Mouse (Mus musculus) gastrocnemius, postnatal 10 days (tissue): ENCODE results near the gene Slfn4. TPM values are rescaled to one million over a fixed set of nuclear protein-coding genes. Genes with fewer than 3 reads are reported as not detected.
"Not testable (repeated sequence)": the region's sequence is repeated elsewhere in the genome, so short reads cannot be mapped to it uniquely, and the experiment has no call there.

Experiments used
- DNase-seq: peaks from one replicate; pipeline ENCODE4 v3.0.0; 2021; ENCODE audit warnings: mixed read lengths
- long read RNA-seq, 2 experiments: library from polyadenylated mRNA; stranded (forward); transcript quantifications; one replicate each; pipeline ENCODE4 v2.0.0; 2021
- total RNA-seq, 2 experiments: library from RNA; stranded (reverse); gene quantifications; 2 replicates each; pipeline ENCODE4 v1.2.3; 2021

The Slfn4 gene
- total RNA-seq = under 1 TPM in 1 of 2 experiments, not detected in 1; 0.16 TPM
- long read RNA-seq, experiment 1 = 0 reads
- long read RNA-seq, experiment 2 = 0 reads

DNA sequence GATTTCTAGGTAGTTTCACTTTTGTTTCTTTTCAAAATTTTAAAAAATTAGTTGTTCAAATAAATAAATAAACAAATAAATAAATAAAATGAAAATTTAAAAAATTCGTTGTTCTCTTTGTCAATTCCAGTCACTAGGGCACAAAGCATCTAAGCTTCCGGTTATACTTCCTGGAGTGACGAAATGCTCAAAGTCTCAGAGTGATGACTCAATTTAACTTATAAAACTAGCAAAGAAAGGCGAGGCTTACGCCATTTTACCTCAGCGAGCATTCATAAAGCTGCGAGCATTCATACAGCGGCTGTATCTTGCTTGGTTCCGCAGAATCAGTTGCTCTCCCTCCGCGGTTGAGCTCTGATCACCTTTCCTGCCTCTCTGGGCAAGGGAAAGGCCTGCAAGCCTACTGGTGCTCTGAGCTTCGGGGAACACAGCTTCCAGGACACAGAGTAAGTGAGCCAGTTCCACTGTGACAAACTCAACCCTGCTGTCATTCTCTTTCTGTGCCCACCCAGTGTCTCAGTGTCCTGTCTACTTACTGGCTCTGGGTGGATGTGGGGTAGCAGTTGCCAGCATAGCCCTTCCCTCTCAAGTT lies at the start of gene Slfn4:
Slfn4 (plus strand) TSS at position 239 of the 592 bp plus-strand sequence.
- no peak for DNase-seq

DNA sequence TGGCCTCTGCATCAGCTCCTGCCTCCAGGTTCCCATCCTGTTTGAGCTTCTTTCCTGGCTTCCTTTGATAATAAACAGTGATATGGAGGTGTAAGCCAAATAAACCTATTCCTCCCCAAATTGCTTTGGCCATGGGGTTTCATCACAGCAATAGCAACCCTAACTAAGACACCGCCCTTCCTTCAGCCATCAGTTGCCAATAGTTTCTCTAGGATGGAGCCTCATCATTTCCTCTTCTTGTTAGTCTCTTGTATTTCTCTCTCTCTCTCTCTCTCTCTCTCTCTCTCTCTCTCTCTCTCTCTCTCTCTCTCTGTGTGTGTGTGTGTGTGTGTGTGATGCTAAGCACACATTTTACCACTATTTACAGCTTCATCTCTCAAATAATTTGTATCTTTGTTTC lies 49.4 kb upstream of the Slfn4 start:
- not testable (repeated sequence) for DNase-seq

- not testable (repeated sequence) for DNase-seq
Observed at GRCm38 (mm10) chr11:83137253-83137652, 37.7 kb upstream of the Slfn4 start.

- not testable (repeated sequence) for DNase-seq
Observed at GRCm38 (mm10) chr11:83148939-83149338, 26.0 kb upstream of the Slfn4 start.

DNA sequence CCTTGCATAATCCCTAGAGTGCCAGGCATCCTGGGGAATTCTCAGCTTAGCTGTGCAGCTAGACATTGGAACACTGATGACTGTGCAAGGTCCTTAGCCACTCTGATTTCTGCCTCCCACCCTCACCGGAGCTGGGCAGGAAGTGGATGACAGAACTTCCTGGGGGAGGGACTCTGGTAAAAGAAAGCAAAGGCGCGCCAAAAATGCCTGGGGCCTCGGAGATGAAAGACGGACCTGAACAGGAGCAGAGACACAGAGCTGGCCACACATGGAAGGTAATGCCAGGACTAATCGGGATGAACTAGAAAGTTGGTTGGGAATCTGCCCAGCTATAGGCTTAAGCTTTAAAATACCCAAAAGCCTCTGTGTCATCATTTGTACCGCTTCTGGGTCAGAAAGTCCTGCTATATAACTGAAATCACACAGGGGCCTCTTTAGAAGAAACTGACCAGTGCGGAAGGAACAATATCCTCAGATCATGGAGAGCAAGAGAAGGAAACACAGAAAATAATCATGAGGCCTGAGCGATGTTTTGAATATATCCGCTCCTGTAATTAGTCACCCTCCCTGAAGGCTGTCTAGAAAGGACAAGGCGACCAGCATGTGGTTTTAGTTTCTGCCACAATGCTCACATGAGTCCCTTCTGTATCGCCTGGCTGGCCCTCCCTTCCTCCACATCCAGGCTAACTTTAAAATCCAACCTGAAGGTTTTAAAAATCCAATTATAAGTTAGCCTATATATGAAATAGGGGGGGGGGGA lies 16.3 kb downstream of the Slfn4 start, which contains the start of gene Slfn3:
Slfn3 (plus strand) TSS at position 197 of the 760 bp plus-strand sequence.
- DNase-seq = peak; percentile 8

DNA sequence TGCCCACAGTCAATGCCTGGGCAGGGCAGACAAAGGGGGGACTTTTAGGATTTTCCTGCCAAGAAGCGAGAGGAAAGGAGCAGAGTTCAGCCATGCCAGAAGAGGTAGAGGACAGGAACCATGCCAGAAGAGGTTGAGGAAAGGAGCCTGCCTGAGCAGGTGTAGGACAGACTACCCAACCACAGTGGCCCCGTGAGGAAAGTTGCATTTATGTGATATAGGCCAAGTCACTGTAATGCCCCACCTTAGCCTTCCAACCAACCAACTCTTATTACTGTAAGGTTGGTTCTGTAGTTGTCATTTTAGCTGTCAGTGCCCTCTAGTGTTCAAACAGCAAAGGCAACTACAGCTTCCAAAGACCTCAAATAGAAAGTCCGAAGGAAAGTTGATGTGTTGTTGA lies 17.0 kb downstream of the Slfn4 start:
- DNase-seq = no peak

DNA sequence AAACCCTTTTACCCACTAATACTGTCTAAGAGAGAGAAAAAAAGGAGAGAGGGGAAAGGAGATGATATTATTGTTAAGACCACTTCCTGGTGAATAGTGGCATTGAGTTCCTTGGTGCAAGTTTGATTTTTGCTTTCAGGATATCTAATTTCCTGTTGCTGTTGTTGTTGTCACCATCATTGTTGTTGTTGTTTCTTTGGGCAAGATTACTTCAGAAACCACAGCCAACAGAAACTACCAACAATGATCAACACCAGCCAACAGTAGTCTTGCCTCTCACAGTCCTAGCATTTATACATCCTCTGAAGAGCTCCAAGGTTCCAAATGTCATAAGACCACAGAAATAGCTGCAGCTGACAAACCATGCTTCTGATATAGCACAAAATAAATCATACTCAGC lies 30.0 kb downstream of the Slfn4 start:
- no peak for DNase-seq

GRCm38 (mm10) chr11:83216119-83216518 lies 41.1 kb downstream of the Slfn4 start:
- DNase-seq = no peak

DNA sequence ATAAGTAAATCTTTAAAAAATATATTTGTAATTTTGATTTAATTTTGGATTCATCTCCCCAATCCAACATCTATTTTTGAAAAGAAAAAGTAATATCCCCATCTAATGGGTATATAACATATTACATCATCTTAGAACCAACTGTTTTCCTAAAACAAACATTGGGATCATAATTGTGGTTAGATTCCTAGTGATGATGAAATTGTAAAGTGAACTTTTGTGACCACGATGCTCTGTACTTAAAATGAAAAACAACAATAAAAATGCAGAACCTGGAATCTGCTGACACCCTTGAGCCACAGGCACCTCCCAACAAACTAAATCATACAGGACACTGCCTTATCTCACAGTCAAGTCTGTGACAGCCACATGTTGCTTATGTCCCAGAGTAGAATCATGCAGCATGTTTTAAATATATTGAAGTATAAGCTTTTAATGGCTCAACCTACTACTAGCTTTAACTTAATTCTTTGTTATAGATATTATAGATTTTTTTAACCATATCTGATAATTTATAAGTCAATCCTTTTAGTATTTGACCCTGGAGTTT lies 46.4 kb downstream of the Slfn4 start:
- DNase-seq = no peak

GRCm38 (mm10) chr11:83223367-83223766 lies 48.4 kb downstream of the Slfn4 start:
- DNase-seq = no peak

DNA sequence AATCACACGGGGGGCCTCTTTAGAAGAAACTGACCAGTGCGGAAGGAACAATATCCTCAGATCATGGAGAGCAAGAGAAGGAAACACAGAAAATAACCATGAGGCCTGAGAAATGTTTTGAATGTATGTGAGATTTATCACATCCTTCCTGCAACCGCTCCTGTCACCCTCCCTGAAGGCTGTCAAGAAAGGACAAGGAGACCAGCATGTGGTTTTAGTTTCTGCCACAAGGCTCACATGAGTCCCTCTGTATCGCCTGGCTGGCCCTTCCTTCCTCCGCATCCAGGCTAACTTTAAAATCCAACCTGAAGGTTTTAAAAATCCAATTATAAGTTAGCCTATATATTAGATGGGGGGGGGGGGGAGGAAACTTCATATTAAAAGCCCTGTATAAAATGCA lies 48.8 kb downstream of the Slfn4 start:
- not testable (repeated sequence) for DNase-seq

DNA sequence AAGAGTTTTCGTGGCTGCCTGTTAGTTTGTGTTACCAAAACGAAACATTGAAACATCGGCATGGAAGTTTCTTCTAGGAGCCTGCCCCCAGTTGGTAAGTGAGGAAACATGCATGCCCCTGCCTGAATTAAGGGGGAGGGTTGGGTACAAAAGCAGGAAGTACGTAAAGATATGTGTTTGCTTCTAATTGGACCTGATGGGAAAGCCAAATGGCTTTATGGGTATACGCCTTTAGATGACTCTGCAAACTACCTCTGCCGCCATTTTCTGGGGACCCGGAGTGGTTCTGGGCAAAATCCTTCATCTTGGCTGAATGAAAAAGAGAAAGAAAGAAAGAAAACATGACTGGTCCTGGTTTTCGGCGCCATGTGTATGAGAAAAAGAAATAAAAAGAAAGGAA lies 49.2 kb downstream of the Slfn4 start:
- no peak for DNase-seq

DNA sequence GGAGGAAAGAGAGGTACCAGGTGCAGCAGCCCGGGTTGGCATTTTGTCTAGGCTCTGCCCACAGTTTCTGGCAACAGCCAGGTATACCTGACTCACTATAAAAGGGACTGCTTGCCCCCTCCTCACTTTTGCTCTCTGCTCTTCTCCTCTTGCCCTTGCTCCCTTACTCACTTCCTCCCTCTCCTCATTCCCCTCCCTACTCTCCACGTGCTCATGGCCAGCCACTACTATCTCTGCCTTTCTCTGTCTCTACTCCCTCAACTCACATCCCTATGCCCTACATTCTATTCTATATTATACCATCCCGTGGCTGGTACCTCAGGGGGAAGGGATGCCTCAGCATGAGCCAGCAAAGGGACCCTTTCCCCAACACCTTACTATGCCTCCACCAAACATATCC lies 49.8 kb downstream of the Slfn4 start:
- DNase-seq = no peak

DNA sequence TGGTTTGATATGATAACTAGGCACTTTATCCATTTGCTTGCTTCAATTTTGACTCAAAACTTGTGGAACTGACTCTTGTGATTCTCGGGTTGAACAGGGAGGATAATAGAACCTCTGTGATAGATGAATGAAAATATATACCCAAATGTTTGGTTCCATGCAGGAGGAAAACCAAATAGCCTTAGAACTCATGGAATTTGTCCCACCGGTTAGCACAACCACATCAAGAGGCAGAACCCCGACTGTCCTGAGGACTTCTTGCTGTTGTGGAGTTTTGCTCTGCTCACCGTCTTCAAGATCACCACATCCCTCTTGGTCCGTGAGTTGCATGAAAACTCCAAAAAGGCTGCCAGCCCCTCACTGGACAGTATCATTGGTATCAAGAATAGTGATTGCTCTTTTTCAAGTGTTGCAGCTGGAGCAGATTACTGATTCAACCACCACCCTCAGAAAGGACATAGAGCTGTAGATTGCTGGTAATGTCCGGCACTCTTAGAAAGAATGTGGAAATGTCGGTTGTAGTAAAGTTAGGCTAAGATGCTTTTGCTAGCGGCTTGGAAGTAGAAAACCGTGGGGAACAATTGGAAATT lies 50.5 kb downstream of the Slfn4 start:
- no peak for DNase-seq

- DNase-seq = no peak
Observed at GRCm38 (mm10) chr11:83227926-83228723, 53.1 kb downstream of the Slfn4 start.

- no peak for DNase-seq
Observed at GRCm38 (mm10) chr11:83230966-83231365, 56.0 kb downstream of the Slfn4 start.

GRCm38 (mm10) chr11:83233621-83234020 lies 58.6 kb downstream of the Slfn4 start:
- DNase-seq = not testable (repeated sequence)

GRCm38 (mm10) chr11:83237390-83237789 lies 62.4 kb downstream of the Slfn4 start:
- DNase-seq = not testable (repeated sequence)

DNA sequence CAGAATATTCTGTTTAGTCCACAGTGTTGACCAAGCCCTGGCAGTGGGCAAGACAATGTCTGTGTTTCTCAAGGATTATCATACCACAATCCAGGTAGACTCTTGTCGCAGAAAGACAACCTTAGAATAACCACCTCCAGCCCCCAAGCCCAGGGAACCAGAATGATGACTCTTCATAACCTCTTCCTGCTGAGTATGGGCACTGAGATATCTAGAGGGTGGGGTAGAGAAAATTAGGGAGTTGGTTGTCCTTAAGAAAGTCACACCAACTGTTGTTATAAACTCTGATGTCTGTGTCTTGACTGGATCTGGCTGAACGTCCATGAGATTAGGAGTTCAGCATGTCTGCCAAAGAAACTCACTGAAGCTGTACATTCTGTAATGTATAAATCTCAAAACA lies 63.4 kb downstream of the Slfn4 start:
- no peak for DNase-seq

DNA sequence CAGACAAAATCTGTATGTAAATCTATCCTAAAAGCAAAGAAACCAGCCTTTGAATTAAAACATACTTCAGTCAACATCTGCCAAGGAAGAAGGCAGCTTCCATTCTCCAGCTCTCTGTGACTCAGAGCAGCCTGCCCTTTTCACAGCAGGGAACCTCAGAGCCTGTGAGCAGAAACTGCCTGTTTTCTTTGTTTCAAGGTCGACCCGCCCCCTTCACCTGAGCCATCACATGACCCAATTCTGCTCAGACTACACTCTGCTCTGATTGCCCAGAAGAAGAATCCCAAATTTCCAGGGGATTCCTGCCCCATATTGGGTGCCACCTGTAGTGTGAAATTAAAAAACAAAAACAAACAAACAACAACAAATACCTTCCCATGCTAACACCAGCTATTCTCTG lies 64.8 kb downstream of the Slfn4 start:
- DNase-seq = no peak
